Mouse (Mus musculus) olfactory bulb, adult 2 months (tissue): ENCODE measurements around the gene Spata2.

ENCODE experiments used
- CTCF ChIP-seq: fragments of 200-500 bp; IDR thresholded peaks from 2 replicates; pipeline ENCODE4 v1.5.1; 2012; ENCODE audit warnings: low read depth, mild to moderate bottlenecking, low read length, moderate library complexity; ENCODE audit not compliant: insufficient read depth
- POLR2A ChIP-seq: fragments of 200-500 bp; IDR thresholded peaks from 2 replicates; pipeline ENCODE4 v1.6.1; 2012; ENCODE audit warnings: mild to moderate bottlenecking, low read depth, low read length, moderate library complexity; ENCODE audit not compliant: insufficient read depth

DNA sequence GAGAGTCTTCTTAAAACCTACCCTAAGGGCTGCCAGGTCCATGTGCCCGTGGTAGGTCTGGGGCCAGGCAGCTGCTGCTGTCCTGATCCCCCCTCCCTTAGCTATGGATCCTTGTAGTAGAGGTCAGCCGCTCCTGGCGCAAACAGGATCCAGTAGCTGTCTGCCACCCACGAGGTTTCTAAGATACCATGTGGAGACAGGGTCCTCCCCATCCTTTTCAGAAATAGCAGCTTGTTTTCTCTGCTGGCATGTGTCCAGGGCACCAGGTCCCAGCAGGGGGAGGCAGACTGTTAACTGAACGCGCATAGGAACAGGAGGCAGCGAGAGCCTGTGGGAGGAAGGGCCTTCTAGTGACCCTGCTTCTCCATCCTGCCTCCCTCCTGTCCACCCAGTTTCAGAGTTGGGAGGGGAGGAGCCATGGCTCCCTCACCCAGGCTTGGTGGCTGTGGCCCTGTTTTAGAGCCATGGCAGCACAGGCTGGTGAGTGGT is 16.4 kb downstream of the Spata2 start:
- no peak for TF ChIP-seq CTCF
- TF ChIP-seq POLR2A, result no peak
